Mouse (Mus musculus) intestine, embryonic 16.5 days (tissue): ENCODE measurements at regions not wholly inside any gene's neighbourhood (a gene's known extent, or its start where the extent isn't known, plus 50 kb on each side); places are given as distances from the start of the nearest gene placed in this dataset.

Experiments
- ATAC-seq: fragments of 200-750 bp; cut with Nextera tagmentation; 2 replicates; pipeline ENCODE4 v1.8.0; 2017; ENCODE audit warnings: moderate TSS enrichment, moderate library complexity
- H3K27ac ChIP-seq: fragments of 300-500 bp; sonication (generic); 2 replicates; pipeline ENCODE4 v1.5.1; 2014; ENCODE audit warnings: mild to moderate bottlenecking, low read length
- H3K27me3 ChIP-seq: fragments of 300-500 bp; sonication (generic); replicated peaks from 2 replicates; pipeline ENCODE4 v1.6.1; 2014; ENCODE audit warnings: low read length, control low read depth, mixed read lengths; ENCODE audit not compliant: control insufficient read depth, insufficient read depth
- H3K36me3 ChIP-seq: fragments of 300-500 bp; sonication (generic); 2 replicates; pipeline ENCODE4 v1.6.1; 2014; ENCODE audit warnings: low read length, control low read depth; ENCODE audit not compliant: control insufficient read depth, insufficient read depth
- H3K4me1 ChIP-seq: fragments of 300-500 bp; sonication (generic); 2 replicates; pipeline ENCODE4 v1.6.1; 2014; ENCODE audit warnings: low read length, control low read depth, mixed read lengths; ENCODE audit not compliant: control insufficient read depth, insufficient read depth
- H3K4me2 ChIP-seq: fragments of 300-500 bp; sonication (generic); 2 replicates; pipeline ENCODE4 v1.6.1; 2014; ENCODE audit warnings: low read depth, low read length, control low read depth
- H3K4me3 ChIP-seq: fragments of 300-500 bp; sonication (generic); 2 replicates; pipeline ENCODE4 v1.5.1; 2014; ENCODE audit warnings: mild to moderate bottlenecking, low read length
- H3K9ac ChIP-seq: fragments of 300-500 bp; sonication (generic); 2 replicates; pipeline ENCODE4 v1.6.1; 2014; ENCODE audit warnings: low read depth, low read length
- H3K9me3 ChIP-seq: fragments of 300-500 bp; sonication (generic); 2 replicates; pipeline ENCODE4 v1.6.1; 2016; ENCODE audit warnings: low read length, control low read depth; ENCODE audit not compliant: control insufficient read depth
- WGBS: fragments of 180-500 bp; shearing (Covaris S2); extraction: QIAGEN DNeasy Blood & Tissue Kit; methylation state at CpG from one replicate; pipeline ENCODE4 v1.1.7; 2014; 5-methylcytosine and 5-hydroxymethylcytosine counted together

GRCm38 (mm10) chr1:90501373-90501772 is 101.4 kb upstream of the Cops8 start:
- Histone ChIP-seq H3K27me3 (no peaks in the 10 kb centered on the region), H3K36me3 (no peaks in the 10 kb centered on the region), H3K9me3 (0 out of 2 replicates have a peak, but pooled peaks cover 2% of the 10 kb centered on the region), H3K4me3 (no peak overlapping the region), H3K9ac (no peak overlapping the region), H3K4me1 (peaks cover 3% of the 10 kb centered on the region; the same call in 1 of the 2 replicates), H3K27ac (no peak overlapping the region), H3K4me2 (no peak overlapping the region)
- no peak for ATAC-seq

GRCm38 (mm10) chr1:90502371-90502770 is 100.4 kb upstream of the Cops8 start:
- peaks cover 3% of the 10 kb centered on the region; the same call in 1 of the 2 replicates for H3K4me1 ChIP-seq
- no peak overlapping the region for H3K4me2 ChIP-seq
- no peak overlapping the region for H3K9ac ChIP-seq
- no peaks in the 10 kb centered on the region for H3K27me3 ChIP-seq
- H3K4me3 ChIP-seq: no peak overlapping the region
- WGBS: 91% methylated on average over 3 of the region's 3 CpGs
- no peak for ATAC-seq
- H3K9me3 ChIP-seq: 0 out of 2 replicates have a peak, but pooled peaks cover under 1% of the 10 kb centered on the region
- no peaks in the 10 kb centered on the region for H3K36me3 ChIP-seq
- H3K27ac ChIP-seq: no peak overlapping the region

GRCm38 (mm10) chr1:90502771-90503540 is 99.8 kb upstream of the Cops8 start:
- 77% methylated on average over 8 of the region's 8 CpGs for WGBS
- H3K9ac ChIP-seq: no peak overlapping the region
- no peaks in the 10 kb centered on the region for H3K36me3 ChIP-seq
- no peak overlapping the region for H3K4me2 ChIP-seq
- no peaks in the 10 kb centered on the region for H3K27me3 ChIP-seq
- no peak for ATAC-seq
- H3K27ac ChIP-seq: no peak overlapping the region
- H3K9me3 ChIP-seq: no peaks in the 10 kb centered on the region
- H3K4me1 ChIP-seq: peaks cover 3% of the 10 kb centered on the region; the same call in 1 of the 2 replicates
- H3K4me3 ChIP-seq: no peak overlapping the region

DNA sequence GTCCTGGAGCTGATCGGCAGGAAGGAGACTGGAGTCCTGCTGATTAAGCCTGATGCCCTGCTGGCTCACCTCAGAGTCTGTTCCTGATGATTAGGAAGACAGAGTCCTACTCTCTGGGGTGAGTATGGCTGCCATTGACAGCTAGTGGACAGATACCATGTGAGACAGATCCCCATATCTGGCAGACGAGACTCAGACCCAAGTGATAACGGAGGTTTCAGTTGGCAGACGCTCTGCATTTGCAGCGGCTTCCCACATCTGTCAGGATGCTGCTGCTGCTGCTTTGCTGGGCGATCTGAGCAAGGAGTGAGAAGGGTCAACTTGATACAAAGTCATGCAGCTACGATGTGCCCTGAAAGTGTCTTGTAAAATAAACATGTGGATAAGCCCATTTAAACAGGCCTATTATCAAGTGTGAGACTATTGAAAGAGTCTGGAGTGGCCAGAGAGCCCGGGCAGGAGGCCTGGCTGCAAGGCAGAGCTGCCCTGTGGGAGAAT is 98.1 kb upstream of the Cops8 start:
- no peak overlapping the region for H3K27ac ChIP-seq
- no peaks in the 10 kb centered on the region for H3K27me3 ChIP-seq
- no peak overlapping the region for H3K9ac ChIP-seq
- no peak overlapping the region for H3K4me3 ChIP-seq
- H3K4me2 ChIP-seq: no peak overlapping the region
- no peaks in the 10 kb centered on the region for H3K36me3 ChIP-seq
- 27% methylated on average over 8 of the region's 8 CpGs for WGBS
- H3K9me3 ChIP-seq: no peaks in the 10 kb centered on the region
- H3K4me1 ChIP-seq: peaks cover 3% of the 10 kb centered on the region; the same call in 1 of the 2 replicates
- no peak for ATAC-seq

DNA sequence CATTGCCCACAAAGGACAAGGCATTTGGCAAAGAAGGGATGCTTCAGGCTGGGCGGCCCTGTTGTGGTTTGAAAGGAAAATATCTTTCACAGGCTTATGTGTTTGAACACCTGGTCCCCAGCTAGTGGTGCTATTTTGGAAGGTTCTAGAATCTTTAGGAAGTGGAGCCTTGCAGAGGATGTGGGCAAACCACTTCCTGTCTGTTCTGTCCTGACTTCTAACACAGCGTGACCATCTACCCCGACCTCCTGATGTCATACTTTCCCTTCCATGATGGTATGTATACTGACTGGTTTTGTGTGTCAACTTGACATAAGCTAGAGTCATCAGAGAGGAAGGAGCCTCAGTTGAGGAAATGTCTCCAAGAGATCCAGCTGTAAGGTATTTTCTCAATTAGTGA is 97.2 kb upstream of the Cops8 start:
- Histone ChIP-seq H3K36me3 (no peaks in the 10 kb centered on the region), H3K4me2 (no peak overlapping the region), H3K27ac (no peak overlapping the region), H3K27me3 (no peaks in the 10 kb centered on the region), H3K4me3 (no peak overlapping the region), H3K9ac (no peak overlapping the region), H3K9me3 (no peaks in the 10 kb centered on the region), H3K4me1 (peaks cover 3% of the 10 kb centered on the region; the same call in 1 of the 2 replicates)
- no peak for ATAC-seq
- 79% methylated on average over 3 of the region's 3 CpGs for WGBS

DNA sequence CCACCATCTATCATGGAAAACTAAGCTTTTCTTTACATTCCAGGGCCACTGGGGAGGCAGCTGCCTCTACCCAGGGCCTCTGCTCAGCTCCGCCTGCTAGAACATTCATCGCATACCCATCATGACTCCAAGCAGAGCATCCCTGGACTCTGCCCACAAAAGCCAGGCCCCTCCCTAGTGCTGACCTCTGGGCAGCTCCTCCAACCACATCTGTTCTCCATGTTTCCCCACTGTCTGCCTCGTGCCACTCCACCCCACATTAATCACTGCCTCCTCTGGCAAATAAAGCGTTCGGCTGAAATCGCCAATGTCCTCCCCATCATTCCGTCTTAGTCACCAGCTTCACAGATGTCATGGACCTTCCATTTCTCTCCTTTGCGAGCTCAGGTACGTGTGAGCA is 96.2 kb upstream of the Cops8 start:
- WGBS: 62% methylated on average over 9 of the region's 9 CpGs
- no peaks in the 10 kb centered on the region for H3K27me3 ChIP-seq
- H3K4me3 ChIP-seq: no peak overlapping the region
- H3K36me3 ChIP-seq: no peaks in the 10 kb centered on the region
- ATAC-seq: no peak
- H3K4me2 ChIP-seq: no peak overlapping the region
- no peaks in the 10 kb centered on the region for H3K9me3 ChIP-seq
- H3K4me1 ChIP-seq: peaks cover 3% of the 10 kb centered on the region; the same call in 1 of the 2 replicates
- H3K9ac ChIP-seq: no peak overlapping the region
- no peak overlapping the region for H3K27ac ChIP-seq

DNA sequence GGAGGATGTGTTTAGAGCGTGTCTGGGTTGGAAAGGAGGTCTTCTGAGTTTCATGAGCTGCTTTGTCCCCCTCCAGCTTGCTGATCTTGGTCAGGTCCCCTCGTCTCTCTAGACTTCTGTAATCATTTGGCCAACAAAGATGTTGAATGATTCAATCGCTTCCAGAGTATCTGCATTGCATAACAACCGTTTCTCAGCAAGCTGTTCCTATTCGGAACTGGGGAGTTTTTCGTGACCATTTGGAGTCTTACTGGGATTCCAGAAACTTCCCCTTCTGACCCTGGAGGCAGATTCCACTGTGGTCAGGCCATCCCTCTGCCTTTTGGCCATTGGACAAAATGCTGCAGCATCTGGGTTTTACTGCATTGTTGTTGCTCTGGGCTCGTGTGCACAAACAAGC is 93.4 kb upstream of the Cops8 start:
- WGBS: 81% methylated on average over 7 of the region's 7 CpGs
- no peak overlapping the region for H3K27ac ChIP-seq
- no peaks in the 10 kb centered on the region for H3K36me3 ChIP-seq
- peaks cover 3% of the 10 kb centered on the region; the same call in 1 of the 2 replicates for H3K4me1 ChIP-seq
- H3K4me2 ChIP-seq: no peak overlapping the region
- no peak for ATAC-seq
- no peaks in the 10 kb centered on the region for H3K9me3 ChIP-seq
- no peak overlapping the region for H3K9ac ChIP-seq
- no peaks in the 10 kb centered on the region for H3K27me3 ChIP-seq
- no peak overlapping the region for H3K4me3 ChIP-seq

- Histone ChIP-seq H3K27ac (no peak overlapping the region), H3K4me1 (no peaks in the 10 kb centered on the region), H3K36me3 (no peaks in the 10 kb centered on the region), H3K9me3 (no peaks in the 10 kb centered on the region), H3K4me3 (no peak overlapping the region), H3K9ac (no peak overlapping the region), H3K4me2 (no peak overlapping the region), H3K27me3 (no peaks in the 10 kb centered on the region)
- no peak for ATAC-seq
- WGBS: 72% methylated on average over 4 of the region's 4 CpGs
Measured at GRCm38 (mm10) chr1:90513442-90514070, 89.2 kb upstream of the Cops8 start.

- Histone ChIP-seq H3K9me3 (no peaks in the 10 kb centered on the region), H3K4me3 (no peak overlapping the region), H3K36me3 (no peaks in the 10 kb centered on the region), H3K4me1 (no peaks in the 10 kb centered on the region), H3K9ac (no peak overlapping the region), H3K27me3 (no peaks in the 10 kb centered on the region), H3K27ac (no peak overlapping the region), H3K4me2 (no peak overlapping the region)
- WGBS: 81% methylated on average over 7 of the region's 7 CpGs
- ATAC-seq: no peak
Measured at GRCm38 (mm10) chr1:90514176-90514575, 88.6 kb upstream of the Cops8 start.
